Mouse (Mus musculus) CD4-positive, CD25-positive, alpha-beta regulatory T cell, adult 2 months (primary cell): ENCODE data around the gene Ap3b2.

Experiments
- DNase-seq: peaks from one replicate; pipeline ENCODE4 v3.0.0-alpha.2; 2012; ENCODE audit warnings: low read depth, low spot score

Ap3b2 gene

DNA sequence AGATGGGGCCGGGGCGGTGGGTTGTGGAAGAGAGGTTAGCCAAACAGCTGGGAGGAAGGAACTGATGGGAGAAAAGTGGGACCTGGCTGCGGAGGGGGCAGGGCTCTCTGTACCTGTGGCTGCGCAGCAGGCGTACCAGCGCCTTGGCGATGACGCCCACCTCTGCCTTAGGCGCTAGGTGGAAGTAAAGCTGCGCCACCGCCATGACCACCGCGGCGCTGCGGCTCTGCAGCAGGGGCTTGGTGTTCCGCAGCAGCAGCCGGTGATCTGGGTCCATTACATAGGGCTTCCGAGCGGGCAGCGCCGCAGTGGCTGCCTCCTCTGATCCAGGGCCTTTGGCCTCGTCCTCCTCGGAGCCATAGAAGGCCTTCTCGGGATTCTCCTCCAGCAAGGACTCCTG, 16.9 kb downstream of the Ap3b2 start:
- DNase-seq: no peak

DNA sequence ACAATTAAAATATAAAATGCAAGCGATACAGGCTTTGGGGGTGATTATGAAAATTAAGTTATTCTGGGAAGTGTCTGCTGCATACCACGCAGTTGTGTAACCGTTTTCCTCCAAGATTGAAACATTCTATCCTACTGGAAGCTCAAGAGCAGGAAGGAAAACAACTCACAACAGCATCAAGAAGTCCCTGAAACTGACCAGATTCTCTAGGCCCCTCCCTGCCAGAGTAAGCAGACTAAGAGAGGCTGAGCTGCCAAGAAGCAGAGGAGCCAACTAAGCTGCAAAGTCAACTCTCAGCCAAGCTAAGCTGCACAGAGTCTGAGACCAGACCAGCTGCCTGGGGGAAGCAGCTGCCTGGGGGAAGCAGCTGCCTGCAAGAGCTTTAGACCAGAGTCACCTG, 18.5 kb downstream of the Ap3b2 start:
- DNase-seq: no peak

DNA sequence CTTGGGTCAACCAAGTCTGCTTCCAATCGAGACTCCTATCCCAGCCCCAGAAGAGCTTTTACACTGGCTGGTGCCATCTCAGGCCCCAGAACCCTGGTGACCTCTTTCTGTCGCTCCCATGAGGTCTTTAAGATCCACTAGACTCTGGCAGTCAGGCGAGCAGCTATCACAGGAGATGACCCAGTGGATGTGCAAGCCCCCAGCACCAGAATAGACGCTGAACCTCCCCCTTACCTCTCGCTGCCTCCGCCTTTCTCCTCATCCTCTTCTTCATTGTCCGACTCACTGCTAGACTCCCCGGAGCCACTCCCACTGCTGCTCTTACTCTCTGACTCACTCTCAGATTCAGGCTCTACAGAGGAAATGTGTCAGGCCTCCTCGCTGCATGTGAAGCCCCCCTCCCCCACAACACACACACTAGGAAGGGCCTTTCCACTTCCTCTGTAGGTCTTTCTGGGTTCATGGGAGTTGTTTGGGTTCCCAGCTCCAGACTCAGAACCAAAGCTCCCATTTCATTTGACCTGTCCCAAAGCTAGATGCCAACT, 28.7 kb downstream of the Ap3b2 start:
- no peak for DNase-seq

DNA sequence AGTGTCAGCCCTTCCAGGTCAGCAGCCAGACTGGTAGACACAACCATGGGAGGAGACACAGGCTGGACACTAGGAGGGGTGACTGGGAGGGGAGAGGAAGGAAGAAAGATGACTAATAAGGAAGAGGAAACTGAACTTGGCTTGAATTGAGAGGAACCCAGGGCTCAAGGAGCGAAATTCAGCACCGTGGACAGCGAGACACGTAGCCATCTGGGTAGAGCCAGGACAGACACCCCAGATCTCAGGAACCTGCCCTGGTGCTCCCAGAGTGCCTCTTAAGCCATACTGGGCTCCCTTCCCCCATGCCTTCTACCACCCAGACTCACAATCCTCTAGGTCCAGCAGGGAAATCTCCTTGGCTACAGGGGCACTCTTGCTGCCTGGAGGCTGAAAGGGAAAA, 29.6 kb downstream of the Ap3b2 start:
- DNase-seq: peak; percentile 18

DNA sequence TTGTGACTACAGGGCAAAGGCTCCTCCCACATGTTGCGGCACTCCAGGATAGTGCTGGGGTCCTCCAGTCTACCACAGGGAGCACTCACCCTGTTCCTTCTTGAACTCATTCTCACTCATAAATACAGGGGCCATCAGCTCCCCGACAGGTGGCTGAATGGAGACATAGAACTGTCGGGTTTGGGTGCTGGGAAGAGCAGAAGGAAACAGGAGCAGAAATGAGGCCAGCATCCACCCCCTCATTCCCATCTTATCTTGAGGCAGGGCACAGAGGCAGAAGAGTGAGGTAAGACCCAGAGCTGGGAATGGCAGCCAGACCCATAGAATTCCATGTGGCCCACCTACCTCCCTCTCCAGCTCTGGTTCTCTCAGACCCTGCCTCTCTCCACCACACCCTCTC, 30.9 kb downstream of the Ap3b2 start:
- no peak for DNase-seq

DNA sequence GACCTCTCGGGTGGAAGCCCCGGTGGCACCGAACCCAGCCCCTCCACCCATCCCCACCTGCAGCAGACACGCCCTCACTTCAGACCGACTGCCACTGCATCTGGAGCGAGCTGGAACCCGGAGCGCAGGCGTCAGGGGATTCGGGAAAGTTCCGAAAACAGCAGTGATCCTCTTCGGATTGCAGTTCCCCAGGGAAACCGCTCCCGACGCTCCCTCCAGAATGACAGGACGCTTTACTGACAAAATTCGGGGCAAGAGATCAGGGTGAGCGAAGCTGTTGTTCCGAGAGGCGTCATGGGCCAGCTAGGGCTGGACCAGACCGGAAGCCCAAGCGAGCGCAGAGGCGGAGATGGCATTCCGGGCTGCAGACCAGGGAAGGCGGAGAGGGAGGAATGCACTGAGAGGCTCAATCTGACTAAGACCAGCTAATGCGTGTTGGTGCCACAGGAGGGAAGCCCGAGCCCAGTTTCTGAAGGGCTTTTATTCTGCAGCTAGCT, 38.5 kb downstream of the Ap3b2 start, which contains the start of gene Cpeb1:
Gene Cpeb1, minus strand, starts transcription at position 311 of the 497 bp plus-strand sequence.
- peak; percentile 6 for DNase-seq

DNA sequence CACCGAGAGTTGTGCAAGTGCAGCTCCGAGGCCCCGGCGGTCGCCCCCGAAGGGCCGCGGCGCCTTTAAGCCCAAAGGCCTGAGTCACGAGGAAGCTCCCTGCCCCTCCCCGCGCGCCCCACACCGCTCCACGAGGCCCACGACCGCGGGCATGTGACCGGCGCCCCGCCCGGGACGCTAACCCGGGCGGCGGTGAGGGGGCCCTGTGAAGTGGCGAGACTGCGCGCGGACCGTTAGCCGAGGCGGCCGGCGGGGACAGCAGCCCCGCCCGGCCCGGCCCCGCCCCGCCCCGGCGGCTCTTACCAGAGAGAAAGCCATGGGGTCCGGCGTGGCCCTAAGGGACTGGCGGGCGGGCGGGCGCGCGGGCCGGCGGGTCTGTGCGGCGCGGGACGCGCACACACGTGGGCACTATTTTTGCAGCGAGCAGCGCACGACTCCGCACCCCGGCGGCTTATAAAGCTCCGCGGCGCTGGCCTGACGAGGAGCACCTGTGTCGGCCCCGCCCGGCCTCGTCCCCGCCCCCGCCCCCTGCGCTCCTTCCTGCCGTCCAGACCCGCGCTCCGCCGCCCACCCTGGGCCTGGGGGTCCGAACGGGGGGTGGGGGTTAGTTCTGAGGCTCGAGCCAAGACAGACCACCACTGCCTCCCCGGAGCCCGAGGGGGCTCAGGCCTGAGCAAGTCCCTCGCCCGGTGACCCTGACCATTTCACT, 39.2 kb downstream of the Ap3b2 start:
- peak; percentile 26 for DNase-seq

DNA sequence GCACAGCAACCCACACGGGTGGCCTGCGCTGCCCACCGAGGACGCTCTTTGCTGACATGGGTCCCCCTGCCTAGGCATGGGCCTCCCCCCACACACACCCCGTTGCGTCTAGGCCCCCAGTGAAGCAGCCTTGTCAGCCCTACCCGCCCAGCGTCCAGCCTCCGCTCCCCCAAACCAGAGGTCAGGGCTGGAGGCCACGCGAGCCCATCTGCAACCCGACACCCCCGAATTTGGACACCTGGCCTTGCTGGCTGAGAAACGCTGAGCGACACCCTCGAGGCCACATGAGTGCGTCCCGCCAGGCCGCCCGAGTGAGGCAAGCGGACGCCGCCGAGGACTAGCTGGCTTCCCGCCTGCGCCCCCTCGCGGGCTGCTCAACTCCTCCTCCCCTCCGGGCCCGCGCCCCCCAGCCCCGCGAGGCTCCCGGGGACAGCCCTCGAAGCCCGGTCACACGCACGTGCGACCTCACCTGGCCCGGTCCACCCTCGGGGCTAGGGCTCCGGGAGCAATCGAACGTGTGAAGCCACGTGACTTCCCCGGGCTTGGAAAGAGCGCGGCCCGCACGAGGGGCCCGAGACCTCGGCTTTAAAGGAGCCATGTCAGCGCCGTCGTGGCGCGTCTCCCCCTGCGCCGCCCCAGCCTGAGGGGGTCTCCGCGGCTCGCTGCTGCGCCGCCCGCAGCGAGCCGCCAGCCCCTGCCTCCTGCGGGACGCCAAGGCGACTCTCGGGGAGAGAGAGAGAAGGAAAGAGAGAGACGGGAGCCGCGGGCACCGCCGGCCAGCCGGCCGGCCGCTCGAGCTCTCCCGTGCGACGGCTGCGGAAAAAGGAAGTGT, 40.1 kb downstream of the Ap3b2 start:
- DNase-seq: peak; percentile 47

DNA sequence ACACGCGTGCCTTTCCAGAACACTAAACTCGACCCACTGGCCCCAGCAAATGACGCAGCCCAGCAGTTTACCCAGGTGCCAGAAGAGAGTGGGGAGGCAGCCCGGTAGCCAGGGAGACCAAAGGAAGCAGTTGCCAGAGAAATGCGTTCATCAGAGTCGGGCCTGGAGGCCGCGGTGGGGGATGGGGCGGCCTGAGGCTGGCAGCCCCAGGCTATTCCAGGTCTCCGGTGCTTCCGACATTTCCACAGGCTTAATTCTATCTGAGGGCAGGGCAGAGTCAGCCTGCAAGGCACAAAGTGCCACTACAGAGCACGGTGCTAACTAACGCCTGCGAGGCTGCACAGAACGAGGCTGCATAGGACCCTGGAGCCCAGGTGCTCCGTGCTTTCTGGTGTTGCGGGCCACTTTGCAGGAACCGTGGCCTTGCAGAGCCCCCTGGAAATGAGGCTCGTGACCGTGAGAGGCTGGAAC, 40.7 kb downstream of the Ap3b2 start:
- peak; percentile 2 for DNase-seq
